Mouse (Mus musculus): Measurements from ENCODE around the gene Cspg4.
A peak's percentile ranks its signal among the peaks of the same experiment; 100 is the strongest.

Cspg4 gene

DNA sequence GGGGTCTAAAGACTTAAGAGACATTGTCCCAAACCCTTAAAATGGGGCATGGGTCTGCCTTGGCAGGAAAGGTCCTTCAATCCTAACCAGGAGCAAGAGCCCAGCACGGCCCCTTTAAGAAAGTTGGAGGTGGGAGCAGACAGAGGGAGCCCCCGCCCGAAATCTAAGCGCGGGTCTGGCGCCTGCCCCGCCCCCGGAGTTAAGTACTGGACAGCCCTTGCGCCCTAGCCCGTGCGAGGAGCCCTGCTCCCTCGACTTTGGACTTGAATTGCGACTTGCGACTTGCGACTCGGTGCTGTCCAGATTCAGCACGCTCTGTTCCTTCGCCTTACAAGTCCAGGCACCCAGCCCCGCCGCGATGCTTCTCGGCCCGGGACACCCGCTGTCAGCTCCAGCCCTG is at the start of gene Cspg4:
Gene Cspg4, plus strand, starts transcription at position 202 of the 400 bp plus-strand sequence.
- no peak for ATAC-seq (ENCODE audit: insufficient number of reproducible peaks, low FRiP score, low TSS enrichment)

DNA sequence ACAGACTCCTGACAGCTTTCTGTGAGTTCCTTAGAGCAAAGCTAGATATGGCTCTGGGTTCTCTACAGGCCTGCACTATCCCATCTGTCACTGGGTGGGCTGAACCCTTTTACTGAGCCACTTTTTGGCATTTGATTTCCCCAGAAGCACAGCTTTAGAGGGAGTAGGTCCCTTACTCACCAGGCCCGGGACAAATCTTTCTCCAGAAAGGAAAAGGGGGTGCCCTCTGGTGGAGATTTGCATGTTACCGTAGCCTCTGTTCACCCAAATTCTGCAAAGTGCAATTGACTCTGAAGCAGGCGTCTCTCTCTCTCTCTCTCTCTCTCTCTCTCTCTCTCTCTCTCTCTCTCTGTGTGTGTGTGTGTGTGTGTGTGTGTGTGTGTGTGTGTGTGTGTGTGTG is 39.9 kb upstream of the Cspg4 start:
- no peak for ATAC-seq (ENCODE audit: insufficient number of reproducible peaks, low FRiP score, low TSS enrichment)

DNA sequence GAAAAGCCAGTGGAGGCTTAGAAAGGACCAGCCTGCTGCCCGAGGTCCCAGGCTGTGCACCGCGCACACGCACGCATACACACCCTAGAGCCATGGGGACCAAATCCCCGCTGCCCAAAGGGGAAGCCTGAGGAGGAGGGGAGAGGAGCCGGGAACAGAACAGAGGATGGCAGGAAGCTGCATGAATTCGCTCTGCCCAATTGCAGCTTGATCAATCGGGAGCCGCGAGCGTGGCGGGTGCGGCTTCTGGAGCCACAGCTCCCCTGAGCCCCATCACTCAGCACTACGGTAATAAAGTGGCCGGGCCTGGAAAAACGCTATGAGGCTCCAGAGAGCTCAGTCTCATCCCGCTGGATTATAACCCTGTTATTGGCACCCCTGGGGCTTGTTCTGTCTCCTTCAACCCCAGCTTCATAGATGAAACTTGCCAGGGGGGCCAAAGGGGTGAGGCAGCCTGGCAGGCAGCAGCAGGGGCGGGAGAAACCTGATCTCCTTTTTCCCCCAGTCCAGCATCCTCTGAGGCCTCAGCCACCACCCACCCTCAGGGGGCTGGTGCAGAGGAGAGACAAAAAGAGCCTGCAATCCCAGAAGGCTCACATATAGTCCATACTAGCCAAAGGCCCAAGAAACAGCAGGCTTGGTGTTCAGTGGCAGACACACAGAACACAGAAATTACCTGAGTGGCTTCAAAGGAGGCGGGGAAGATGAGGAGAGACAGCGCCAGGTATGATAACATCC is 39.2 kb upstream of the Cspg4 start:
- ATAC-seq (ENCODE audit: insufficient number of reproducible peaks, low FRiP score, low TSS enrichment) = no peak

DNA sequence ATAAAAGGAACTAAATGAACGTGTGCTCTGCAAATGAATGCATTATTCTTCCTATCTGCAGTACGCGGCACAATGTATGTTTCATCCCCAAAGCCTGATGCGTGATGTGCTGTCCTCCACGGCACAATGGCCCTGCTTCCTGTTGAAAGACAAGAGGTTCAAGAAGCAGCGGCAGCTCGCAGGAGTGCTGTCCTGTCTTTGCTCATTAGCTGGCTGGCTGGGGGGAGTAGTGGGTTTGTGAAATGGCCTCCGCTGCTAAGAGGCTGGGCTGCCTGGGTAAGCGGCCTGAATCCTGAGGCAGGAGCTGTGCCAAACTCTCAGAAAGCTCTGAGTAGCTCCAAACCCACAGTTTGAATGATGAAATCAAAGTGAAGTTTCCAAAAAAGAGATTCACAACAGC is 36.7 kb upstream of the Cspg4 start:
- ATAC-seq (ENCODE audit: insufficient number of reproducible peaks, low FRiP score, low TSS enrichment) = no peak

DNA sequence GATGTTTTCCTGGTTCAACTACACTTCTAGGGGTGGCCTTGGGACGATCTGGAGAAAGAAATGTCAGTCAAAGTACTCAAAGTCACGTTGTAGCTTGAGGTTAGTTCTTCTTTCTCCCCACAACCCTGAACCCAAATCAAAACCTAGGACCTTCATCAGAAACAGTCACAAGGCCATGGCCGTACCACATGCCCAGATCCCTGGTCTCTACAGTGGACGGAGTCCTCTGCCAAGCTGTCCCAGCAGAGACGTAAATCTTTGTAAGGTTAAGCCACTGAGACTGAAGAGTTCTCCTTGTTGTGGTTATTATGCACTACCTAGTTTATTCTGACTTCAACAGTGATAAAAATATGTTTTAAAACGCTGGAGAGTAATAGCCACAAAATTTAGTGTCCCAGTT is 36.0 kb upstream of the Cspg4 start:
- ATAC-seq (ENCODE audit: insufficient number of reproducible peaks, low FRiP score, low TSS enrichment) = no peak

DNA sequence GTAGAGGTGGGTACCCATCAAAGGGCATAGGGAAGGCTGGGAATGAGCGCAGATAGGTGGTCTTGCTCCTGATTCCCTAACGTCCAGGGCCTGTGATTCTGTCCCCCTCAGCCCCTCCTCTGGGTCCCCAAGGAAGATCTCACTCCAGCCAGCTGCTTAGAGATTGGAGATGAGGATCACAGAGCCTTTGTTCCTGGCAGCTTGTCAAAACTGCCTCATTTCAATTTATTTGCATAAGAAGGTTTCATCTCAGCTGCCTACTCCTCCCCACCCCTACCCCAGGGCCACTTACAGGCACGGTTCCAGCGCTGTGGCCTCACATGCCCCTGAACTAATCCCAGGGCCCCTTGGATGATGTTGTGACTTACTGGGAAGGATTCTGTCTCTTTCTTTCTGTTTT is 34.7 kb upstream of the Cspg4 start:
- no peak for ATAC-seq (ENCODE audit: insufficient number of reproducible peaks, low FRiP score, low TSS enrichment)

DNA sequence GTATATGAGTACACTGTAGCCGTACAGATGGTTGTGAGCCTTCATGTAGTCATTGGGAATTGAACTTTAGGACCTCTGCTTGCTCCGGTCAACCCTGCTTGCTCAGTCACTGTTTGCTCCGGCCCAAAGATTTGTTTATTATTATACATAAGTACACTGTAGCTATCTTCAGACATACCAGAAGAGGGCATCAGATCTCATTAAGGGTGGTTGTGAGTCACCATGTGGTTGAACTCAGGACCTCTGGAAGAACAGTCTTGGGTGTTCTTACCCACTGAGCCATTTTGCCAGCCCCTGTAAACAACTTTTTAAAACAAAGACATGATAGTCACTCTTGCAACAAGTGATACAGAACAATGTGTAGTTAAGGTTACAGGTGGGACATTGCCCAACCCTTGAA is 32.9 kb upstream of the Cspg4 start:
- no peak for ATAC-seq (ENCODE audit: insufficient number of reproducible peaks, low FRiP score, low TSS enrichment)

DNA sequence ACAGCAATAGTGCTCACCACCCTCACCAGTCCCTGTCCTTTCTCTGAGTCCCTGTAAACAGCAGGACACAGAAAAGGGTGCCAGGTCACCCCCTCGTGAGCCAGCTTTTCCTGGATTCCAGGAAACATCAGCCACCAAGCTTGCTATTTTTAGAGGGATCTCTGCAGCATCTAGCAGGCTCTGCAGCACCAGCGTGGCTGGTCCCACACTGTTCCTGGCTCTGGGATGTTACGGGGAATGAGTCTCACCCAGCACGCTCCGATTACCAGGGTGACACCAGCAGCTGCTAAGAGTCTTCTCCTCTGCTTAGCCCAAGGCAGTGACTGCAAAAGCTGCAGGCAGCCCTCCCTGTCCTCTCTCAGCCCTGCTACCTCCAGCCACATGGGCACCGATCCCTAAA is 31.9 kb upstream of the Cspg4 start:
- ATAC-seq (ENCODE audit: insufficient number of reproducible peaks, low FRiP score, low TSS enrichment) = no peak

DNA sequence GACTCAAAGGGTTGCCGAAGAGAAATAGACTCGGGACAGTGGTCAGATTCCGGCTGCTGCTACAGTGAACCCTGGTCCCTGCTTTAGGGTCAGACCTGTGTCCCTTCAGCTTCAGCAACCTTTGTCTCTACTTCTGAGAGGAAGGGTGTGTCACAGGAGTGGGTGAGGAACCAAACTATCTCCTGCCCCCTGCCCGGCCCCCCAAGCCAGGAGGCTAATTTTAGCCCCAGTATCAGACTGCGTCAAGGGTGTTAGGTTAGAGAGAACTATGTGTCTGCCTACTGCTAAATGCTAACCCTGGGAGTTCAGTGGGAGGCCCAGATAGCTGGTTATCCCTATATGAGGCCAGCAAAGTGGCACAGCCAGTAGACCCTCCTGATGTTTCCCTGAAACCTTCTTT is 29.7 kb upstream of the Cspg4 start:
- ATAC-seq (ENCODE audit: insufficient number of reproducible peaks, low FRiP score, low TSS enrichment) = no peak

DNA sequence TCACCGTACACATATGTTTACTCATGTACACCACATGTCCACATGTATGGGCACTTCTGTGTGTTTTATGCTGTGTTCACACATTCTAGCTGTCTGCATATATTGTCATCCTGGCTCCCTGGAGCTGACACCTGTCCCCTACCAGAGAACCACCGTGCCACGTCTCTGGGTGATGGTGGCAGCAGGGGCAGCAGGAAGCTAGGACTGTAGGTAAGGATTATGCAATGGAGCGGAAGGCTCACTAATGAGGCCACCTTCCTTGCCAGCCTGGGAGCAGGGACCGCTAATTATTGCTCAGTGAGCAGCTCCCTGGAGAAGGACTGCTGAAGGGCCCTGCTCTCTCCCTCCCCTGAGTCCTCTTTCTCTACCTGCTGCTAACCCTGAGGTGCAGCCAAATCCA is 24.1 kb upstream of the Cspg4 start:
- no peak for ATAC-seq (ENCODE audit: insufficient number of reproducible peaks, low FRiP score, low TSS enrichment)

DNA sequence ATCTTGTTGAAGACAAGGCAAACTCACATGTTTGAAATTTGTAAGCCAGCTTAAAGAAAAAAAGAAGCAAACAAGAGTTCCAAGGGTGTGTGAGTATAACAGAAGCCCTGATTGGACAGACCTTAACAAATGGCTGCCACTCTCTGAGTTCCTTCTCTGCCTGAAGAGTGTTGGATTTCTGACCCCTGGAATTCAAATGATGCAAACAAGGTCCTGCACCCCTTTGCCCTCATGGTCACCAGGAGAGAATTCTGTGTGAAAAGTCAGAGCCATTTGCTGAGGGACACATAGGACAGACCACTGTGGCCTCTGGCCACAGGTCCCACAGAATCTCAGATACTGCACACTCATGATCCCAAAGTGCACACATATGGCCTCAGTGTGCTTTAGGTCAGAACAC is 23.0 kb upstream of the Cspg4 start:
- ATAC-seq (ENCODE audit: insufficient number of reproducible peaks, low FRiP score, low TSS enrichment) = no peak

DNA sequence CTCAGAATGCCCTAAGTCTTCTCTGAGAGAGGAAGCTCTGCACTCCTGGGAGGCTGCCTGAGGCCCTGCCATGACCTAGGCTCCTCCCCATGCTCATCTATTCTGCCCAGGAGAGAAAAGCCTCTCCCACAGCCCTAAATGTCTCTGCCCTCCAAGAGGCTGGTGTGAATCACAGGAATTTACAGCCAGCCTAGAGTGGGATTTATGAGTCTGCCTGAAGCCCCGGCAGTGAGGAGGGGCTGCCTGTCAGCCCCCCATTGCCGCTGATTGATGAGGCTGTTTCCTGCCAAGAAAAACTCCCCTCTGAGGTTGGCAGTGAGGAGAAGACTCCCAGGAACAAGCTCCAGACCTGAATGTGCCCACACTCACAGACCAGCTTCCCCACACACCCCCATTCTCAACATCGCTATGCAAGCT is 22.5 kb upstream of the Cspg4 start:
- ATAC-seq (ENCODE audit: insufficient number of reproducible peaks, low FRiP score, low TSS enrichment) = no peak

DNA sequence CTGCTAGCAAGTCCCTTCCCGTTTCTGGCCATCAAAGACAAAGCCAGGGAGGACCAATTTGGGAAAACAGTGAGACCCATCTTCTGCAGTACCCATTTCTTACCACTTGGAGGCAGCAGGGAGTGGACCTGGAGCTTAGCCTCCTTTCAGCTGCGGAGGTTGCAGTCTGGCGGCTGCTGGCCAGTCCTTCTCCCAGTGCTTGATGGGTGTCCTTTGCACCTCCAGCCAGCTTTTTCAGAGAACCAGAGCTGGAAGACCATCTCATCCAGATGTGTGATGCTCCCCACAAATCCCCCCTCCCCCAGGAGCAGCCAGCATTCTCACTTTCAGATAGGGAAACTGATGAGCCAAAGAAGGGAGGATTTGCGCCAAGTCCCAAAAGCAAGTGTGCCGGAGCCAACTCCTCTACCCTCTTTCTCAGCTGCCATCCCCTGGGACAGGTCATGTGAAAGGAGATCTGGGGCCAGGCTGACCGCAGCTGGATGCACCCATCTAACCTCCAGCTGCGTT is 21.1 kb upstream of the Cspg4 start:
- ATAC-seq (ENCODE audit: insufficient number of reproducible peaks, low FRiP score, low TSS enrichment) = 0 out of 2 replicates have a peak, but pooled peaks have one; percentile 32

DNA sequence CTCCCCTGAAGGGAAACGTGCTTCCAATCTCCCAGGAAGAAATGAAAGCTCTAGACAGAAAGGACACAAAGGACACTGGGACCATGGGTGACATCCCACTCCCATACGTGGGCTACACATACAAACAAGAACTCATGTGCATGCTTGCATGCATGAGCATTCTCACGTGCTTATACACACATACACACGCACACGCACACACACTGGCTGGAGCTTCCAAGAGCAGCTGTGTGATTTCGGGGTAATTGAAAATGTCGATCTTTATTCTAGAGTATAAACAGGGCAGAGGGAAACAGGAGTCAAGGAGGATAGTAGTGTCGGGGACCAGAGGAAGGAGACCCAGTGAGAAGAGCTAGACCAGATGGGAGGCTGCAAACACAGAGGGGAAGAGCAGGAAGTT is 20.2 kb upstream of the Cspg4 start:
- ATAC-seq (ENCODE audit: insufficient number of reproducible peaks, low FRiP score, low TSS enrichment) = no peak

DNA sequence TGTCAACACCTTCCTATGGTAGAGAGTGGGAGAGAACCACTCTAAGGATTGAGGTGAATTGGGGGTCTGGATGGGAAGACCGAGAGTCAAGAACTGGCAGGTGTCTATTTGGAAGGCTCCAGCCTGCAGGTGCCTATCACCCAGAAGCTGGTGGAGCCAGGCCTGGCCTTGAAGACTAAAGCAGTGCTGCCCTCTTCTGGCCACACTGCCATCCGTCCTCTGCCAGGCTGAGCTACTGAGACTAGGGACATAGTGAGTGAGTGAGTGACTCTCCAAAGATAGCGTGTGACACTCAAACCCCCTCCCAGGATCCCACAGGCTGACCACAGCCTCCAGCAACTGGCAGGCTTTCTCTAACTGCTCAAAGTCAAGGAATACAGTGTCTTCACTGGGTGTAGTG is 17.3 kb upstream of the Cspg4 start:
- 0 out of 2 replicates have a peak, but pooled peaks have one; percentile 36 for ATAC-seq (ENCODE audit: insufficient number of reproducible peaks, low FRiP score, low TSS enrichment)

DNA sequence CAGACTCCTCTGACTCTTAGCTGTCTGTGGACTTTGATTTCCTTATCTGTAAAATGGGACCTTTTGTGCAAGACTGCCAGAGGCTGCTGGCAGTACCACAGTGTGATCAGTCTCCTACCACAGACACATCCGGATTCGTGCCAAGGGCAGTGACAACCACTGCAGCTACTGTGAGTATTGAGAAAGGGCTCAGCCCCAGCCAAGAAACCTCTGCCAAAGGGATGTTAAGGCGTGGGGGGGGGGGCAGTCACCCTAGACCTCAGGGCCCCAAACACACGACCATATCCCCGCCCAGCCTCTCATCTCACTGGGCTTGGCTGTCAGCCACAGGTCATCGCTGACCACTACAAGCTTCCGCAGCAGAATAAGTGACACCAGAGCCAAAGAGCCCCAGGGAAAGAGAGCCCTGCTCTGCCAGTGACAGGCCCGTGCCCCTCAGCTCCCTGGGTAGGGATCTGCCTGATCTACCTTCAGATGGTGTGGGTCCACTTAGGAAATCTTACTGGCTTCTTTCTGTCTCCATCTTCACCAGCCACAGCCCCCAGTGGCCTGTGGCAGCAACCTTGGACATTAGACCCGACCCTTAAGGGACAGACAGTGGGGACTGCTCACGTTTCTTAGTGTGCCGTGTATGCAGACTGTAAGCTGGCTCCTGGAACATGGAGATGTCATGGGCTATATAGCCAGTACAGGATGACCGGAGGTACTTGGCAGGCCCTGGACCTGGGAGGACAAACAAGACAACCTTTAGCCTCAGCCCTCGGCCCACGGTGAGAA is 14.5 kb upstream of the Cspg4 start:
- no peak for ATAC-seq (ENCODE audit: insufficient number of reproducible peaks, low FRiP score, low TSS enrichment)

DNA sequence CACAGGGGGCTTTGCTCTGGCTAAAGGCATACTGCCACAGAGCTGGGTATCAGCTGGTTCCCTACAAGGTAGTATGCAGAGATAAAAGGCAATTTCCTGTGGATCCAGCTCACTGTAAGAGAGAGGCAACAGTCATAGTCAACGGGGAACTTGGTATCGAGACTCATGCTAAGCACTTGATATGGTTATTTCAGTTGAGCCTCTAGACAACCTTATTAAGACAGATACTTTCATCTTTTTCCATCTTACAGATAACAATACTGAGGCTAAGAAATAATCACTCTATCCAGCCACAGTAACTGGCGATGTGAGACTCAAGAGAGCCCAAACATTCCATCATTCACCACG is 14.0 kb upstream of the Cspg4 start:
- no peak for ATAC-seq (ENCODE audit: insufficient number of reproducible peaks, low FRiP score, low TSS enrichment)

DNA sequence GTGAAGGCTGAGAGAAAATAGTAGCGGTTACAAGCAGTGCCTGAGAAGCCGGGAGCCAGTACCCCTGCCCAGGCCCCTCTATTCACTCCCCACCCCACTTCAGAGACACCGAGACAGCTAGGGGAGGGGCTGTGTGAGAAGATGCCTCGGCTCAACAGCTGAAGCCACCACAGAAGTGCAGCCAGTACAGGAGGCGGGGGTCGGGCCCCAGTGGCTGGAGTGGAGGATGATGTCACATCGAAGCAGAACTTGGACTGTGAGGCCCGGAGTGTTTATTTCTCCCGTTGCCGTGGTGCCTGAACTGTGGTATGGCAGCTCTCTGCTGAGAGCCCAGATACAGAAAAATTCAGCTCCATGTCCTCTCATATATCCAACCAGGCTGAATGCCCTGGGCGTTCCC is 13.1 kb upstream of the Cspg4 start:
- no peak for ATAC-seq (ENCODE audit: insufficient number of reproducible peaks, low FRiP score, low TSS enrichment)

DNA sequence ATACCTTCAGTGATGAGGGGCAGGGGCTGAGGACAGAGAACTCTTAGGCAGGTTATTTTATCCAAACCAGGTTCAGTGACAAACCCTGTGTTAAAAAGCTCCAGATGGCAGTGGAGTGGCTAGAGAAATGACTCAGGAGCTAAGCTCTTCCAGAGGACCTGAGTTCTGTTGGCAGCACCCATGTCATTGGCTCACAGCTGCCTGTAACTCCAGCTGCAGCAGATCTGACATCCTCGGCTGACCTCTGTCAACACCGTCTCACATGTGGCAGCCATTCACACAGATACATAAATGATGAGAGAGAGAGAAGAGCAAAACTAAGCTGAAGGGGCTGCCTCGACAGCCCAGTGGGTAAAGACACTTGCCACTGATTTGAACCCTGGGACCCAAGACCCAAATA is 7.4 kb upstream of the Cspg4 start:
- ATAC-seq (ENCODE audit: insufficient number of reproducible peaks, low FRiP score, low TSS enrichment) = no peak

DNA sequence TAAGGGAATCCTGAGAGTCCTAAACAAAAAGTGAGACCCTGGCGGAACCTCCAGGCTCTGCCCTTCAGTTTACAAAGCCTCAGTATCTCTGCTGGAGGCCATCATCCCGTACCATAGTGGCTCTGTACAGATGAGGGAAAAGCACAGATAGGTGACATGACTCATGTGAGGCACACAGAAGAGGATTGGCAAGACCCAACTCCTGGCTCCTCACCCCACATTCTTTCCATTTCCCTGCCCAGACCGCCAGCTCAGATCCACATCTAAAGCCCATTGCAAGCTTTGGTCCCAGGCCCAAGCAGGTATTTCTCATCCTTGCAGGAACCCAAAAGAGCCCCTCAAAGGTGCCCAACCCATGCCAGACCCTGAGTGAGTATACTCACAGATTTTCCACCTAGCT is 4.8 kb upstream of the Cspg4 start:
- ATAC-seq (ENCODE audit: insufficient number of reproducible peaks, low FRiP score, low TSS enrichment) = no peak

DNA sequence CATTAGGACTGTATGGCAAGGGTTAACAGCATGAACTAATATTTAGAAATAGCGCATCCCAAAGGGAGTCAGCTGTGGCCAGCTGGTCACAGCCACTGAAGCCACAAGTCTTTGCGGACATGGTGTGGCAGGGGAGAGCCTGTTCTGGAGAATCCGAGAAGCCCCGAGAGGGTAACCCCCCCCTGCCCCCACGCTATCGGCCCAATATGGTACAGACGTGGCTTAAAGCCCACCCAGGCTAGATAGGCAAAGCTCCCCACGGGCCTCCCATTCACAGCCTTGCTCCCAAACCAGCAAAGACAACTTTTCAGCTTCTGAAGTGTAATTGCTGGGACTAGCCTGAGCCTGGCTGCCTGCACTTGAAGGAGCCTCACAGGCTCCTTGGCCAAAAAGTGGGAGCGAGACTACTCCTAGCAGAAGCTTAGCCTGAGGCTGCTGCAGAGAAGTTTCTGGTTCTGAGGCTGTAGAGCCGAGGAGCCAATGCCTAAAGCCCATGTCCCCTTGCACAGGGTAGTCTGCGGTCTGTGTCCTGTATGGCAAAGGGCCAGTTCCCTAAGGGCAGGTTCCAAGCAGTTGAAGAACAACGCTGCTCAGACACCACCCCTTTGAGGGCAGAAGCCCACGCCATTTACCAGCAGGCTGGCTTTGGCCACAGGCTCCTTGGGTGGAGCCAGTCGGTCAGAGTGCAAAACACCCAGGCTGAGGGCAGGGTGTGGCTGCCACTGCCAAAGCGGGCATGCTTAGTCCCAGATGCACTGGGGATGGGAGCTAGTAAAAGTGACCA is 4.2 kb upstream of the Cspg4 start:
- no peak for ATAC-seq (ENCODE audit: insufficient number of reproducible peaks, low FRiP score, low TSS enrichment)
